Mouse (Mus musculus) adrenal gland, postnatal 25 days (tissue): ENCODE data around the gene Zfp658. TPM values are rescaled to one million over a fixed set of nuclear protein-coding genes. Genes with fewer than 3 reads are reported as not detected.
A peak's percentile ranks its signal among the peaks of the same experiment; 100 is the strongest.

Experiments
- DNase-seq: peaks from one replicate; pipeline ENCODE4 v3.0.0; 2021; ENCODE audit warnings: mixed read lengths
- total RNA-seq: library from RNA; stranded (reverse); gene quantifications from 2 replicates; pipeline ENCODE4 v1.2.3, GENCODE M21; 2021

The Zfp658 gene
- total RNA-seq, 1 experiment from 2014 or later = 3.1 TPM

- DNase-seq = no peak
Measured at GRCm38 (mm10) chr7:43580526-43580925, 18.5 kb downstream of the Zfp658 start.

- DNase-seq = no peak
Measured at GRCm38 (mm10) chr7:43584790-43585189, 22.7 kb downstream of the Zfp658 start.

GRCm38 (mm10) chr7:43601884-43602283 is 39.8 kb downstream of the Zfp658 start:
- no peak for DNase-seq

GRCm38 (mm10) chr7:43606896-43607742 is 45.1 kb downstream of the Zfp658 start, which contains the start of gene Zfp819:
Zfp819 (plus strand) TSS chr7:43607169.
- peak; percentile 69 for DNase-seq

GRCm38 (mm10) chr7:43607743-43608287 is 45.8 kb downstream of the Zfp658 start:
- no peak for DNase-seq

GRCm38 (mm10) chr7:43608316-43608824 is 46.3 kb downstream of the Zfp658 start:
- no peak for DNase-seq

- no peak for DNase-seq
Measured at GRCm38 (mm10) chr7:43613816-43614551, 51.9 kb downstream of the Zfp658 start.

GRCm38 (mm10) chr7:43622927-43623326 is 60.9 kb downstream of the Zfp658 start:
- no peak for DNase-seq

GRCm38 (mm10) chr7:43623819-43624218 is 61.8 kb downstream of the Zfp658 start:
- no peak for DNase-seq

Other genes starting within 250 kb of the Zfp658 start
- gene Zfp715, start 249.0 kb upstream of the Zfp658 start, total RNA-seq = 22.4 and 23.0 TPM in 2 replicates
- not detected in 2 replicates for gene Siglecf, start 210.9 kb upstream of the Zfp658 start, total RNA-seq
- 0.09 and 1.00 TPM in 2 replicates for gene Siglecg, start 154.1 kb upstream of the Zfp658 start, total RNA-seq
- gene Lim2, start 134.6 kb upstream of the Zfp658 start, total RNA-seq = not detected in 2 replicates
- 0.46 TPM in 1 of 2 replicates, not detected in the other for gene Nkg7, start 125.2 kb upstream of the Zfp658 start, total RNA-seq
- gene Cldnd2, start 121.5 kb upstream of the Zfp658 start, total RNA-seq = not detected in 2 replicates
- gene Etfb, start 118.2 kb upstream of the Zfp658 start, total RNA-seq = 373 and 390 TPM in 2 replicates
- 1.5 TPM in 1 of 2 replicates, not detected in the other for gene Gm45233, start 118.1 kb upstream of the Zfp658 start, total RNA-seq
- gene Vsig10l, start 99.1 kb upstream of the Zfp658 start, total RNA-seq = 3.6 and 4.6 TPM in 2 replicates
- gene Iglon5, start 72.2 kb upstream of the Zfp658 start, total RNA-seq = 1.3 and 2.1 TPM in 2 replicates
- gene 4931406B18Rik, start 56.3 kb upstream of the Zfp658 start, total RNA-seq = not detected in 2 replicates
- 1.2 and 2.4 TPM in 2 replicates for gene Cd33, start 17.8 kb upstream of the Zfp658 start, total RNA-seq
- 16.2 and 17.5 TPM in 2 replicates for gene Zfp719, start 17.4 kb downstream of the Zfp658 start, total RNA-seq
- gene Zfp819, start 44.9 kb downstream of the Zfp658 start, total RNA-seq = not detected in 2 replicates
- gene Ceacam18, start 72.5 kb downstream of the Zfp658 start, total RNA-seq = not detected in 2 replicates
- 1.9 and 2.1 TPM in 2 replicates for gene Siglece, start 97.9 kb downstream of the Zfp658 start, total RNA-seq
- gene Ctu1, start 109.8 kb downstream of the Zfp658 start, total RNA-seq = 11.1 and 13.4 TPM in 2 replicates
- gene Klk14, start 128.2 kb downstream of the Zfp658 start, total RNA-seq = not detected in 2 replicates
- not detected in 2 replicates for gene Klk13, start 150.3 kb downstream of the Zfp658 start, total RNA-seq
- not detected in 2 replicates for gene Klk12, start 206.6 kb downstream of the Zfp658 start, total RNA-seq
- gene Klk11, start 212.3 kb downstream of the Zfp658 start, total RNA-seq = not detected in 2 replicates
- gene Klk10, start 218.8 kb downstream of the Zfp658 start, total RNA-seq = not detected in 2 replicates
- gene Klk9, start 229.6 kb downstream of the Zfp658 start, total RNA-seq = not detected in 2 replicates
- gene Klk8, start 235.3 kb downstream of the Zfp658 start, total RNA-seq = 2.7 and 3.5 TPM in 2 replicates
- gene Klk7, start 249.0 kb downstream of the Zfp658 start, total RNA-seq = not detected in 2 replicates